Mouse (Mus musculus) embryonic facial prominence, embryonic 11.5 days (tissue): ENCODE data around the gene Aagab. TPM values are rescaled to one million over a fixed set of nuclear protein-coding genes. Genes with fewer than 3 reads are reported as not detected.

Experiments used
- ATAC-seq: fragments of 200-750 bp; cut with Nextera tagmentation; replicated peaks from 2 replicates; pipeline ENCODE4 v1.8.0; 2017; ENCODE audit warnings: low read depth; ENCODE audit not compliant: insufficient number of reproducible peaks, low FRiP score, low TSS enrichment
- DNase-seq: peaks from one replicate; pipeline ENCODE4 v3.0.0-alpha.2; 2015; ENCODE audit warnings: low spot score
- H3K27ac ChIP-seq: fragments of 300-500 bp; sonication (generic); replicated peaks from 2 replicates; pipeline ENCODE4 v1.5.1; 2014; ENCODE audit warnings: mild to moderate bottlenecking, low read depth, low read length, control low read depth
- H3K27me3 ChIP-seq: fragments of 300-500 bp; sonication (generic); 2 replicates; pipeline ENCODE4 v1.6.1; 2014; ENCODE audit warnings: mild to moderate bottlenecking, low read length, moderate library complexity, mixed read lengths; ENCODE audit not compliant: control insufficient read depth, insufficient read depth
- H3K36me3 ChIP-seq: fragments of 300-500 bp; sonication (generic); replicated peaks from 2 replicates; pipeline ENCODE4 v1.6.1; 2014; ENCODE audit warnings: low read depth, mild to moderate bottlenecking, low read length, moderate library complexity, mixed read lengths; ENCODE audit not compliant: control insufficient read depth, insufficient read depth
- H3K4me1 ChIP-seq: fragments of 300-500 bp; sonication (generic); 2 replicates; pipeline ENCODE4 v1.6.1; 2014; ENCODE audit warnings: low read length, mixed read lengths; ENCODE audit not compliant: control insufficient read depth, insufficient read depth
- H3K4me2 ChIP-seq: fragments of 300-500 bp; sonication (generic); 2 replicates; pipeline ENCODE4 v1.6.1; 2014; ENCODE audit warnings: low read depth, mild to moderate bottlenecking, control low read depth, low read length, moderate library complexity
- H3K4me3 ChIP-seq: fragments of 300-500 bp; sonication (generic); 2 replicates; pipeline ENCODE4 v1.5.1; 2014; ENCODE audit warnings: low read depth, low read length, control low read depth
- H3K9ac ChIP-seq: fragments of 300-500 bp; sonication (generic); replicated peaks from 2 replicates; pipeline ENCODE4 v1.6.1; 2014; ENCODE audit warnings: mild to moderate bottlenecking, control low read depth, low read length
- H3K9me3 ChIP-seq: fragments of 300-500 bp; sonication (generic); replicated peaks from 2 replicates; pipeline ENCODE4 v1.6.1; 2016; ENCODE audit warnings: mild to moderate bottlenecking, low read length, inconsistent platforms, mixed read lengths; ENCODE audit not compliant: control insufficient read depth
- WGBS: fragments of 180-500 bp; shearing (Covaris S2); extraction: QIAGEN DNeasy Blood & Tissue Kit; methylation state at CpG from one replicate; pipeline ENCODE4 v1.1.7; 2014; 5-methylcytosine and 5-hydroxymethylcytosine counted together
- polyA plus RNA-seq: library from polyadenylated mRNA; unstranded; fragments of >200 nt; fragmentation: Nextera tagmentation; extraction: Ambion mirVana; gene quantifications from 2 replicates; pipeline ENCODE4 v1.2.1, GENCODE M21; 2014

The Aagab gene
- polyA plus RNA-seq = 33.5 and 37.4 TPM in 2 replicates

DNA sequence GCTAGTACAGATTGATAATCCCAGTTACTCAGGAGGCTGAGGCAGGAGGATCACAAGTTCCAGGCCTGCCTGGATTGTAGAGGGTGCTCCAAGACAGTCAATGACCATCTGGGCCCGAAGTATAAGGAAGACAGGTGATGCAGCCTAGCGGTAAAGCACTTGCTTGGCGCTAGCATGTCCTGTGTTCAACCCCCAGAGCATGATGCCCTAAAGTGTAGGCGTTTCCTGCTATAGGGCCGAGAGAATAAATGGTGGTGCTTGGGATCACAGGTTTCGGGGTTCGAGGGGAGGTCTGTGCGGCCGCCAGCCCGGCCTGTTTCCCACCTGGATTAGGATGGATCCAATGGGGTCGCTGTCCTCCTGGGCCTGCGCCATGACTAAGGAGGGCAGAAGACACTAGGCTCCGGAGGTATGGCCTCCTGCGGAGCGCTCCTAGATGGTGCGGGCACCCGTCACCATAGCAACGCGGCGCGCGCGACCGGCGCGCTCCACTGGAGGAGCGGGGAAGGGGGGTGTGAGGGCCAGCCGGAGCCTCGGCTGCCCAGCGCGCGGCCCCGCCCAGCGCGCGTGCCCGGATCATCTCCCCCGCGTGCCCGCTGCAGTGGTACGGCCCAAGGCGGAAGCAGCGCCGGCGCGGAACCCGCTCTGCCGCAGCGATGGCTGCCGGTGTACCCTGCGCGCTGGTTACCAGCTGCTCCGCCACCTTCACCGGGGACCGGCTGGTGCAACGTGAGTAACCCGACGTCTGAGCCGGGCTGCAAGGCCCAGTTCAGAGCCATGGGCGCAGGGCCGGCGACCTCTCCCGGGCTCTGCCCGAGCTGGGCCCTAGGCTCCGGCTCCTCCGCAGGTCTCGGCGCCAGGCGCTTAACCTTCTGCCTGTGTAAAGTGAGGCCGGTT is at the start of gene Aagab, which contains the start of gene Iqch:
Aagab (plus strand) TSS at position 618 of the 897 bp plus-strand sequence.
Iqch (minus strand) TSS at position 451 of the 897 bp plus-strand sequence.
- no peak within 1 kb of the TSS for H3K27ac ChIP-seq
- peak within 1 kb of the TSS; percentile 84 for H3K4me3 ChIP-seq
- no peaks in the 10 kb centered on the region for H3K27me3 ChIP-seq
- no peaks in the 10 kb centered on the region for H3K4me1 ChIP-seq
- 2% methylated on average over 68 of the region's 70 CpGs for WGBS
- DNase-seq (peak; percentile 96), ATAC-seq (peak; percentile 98)
- H3K9me3 ChIP-seq = no peaks in the 10 kb centered on the region
- no peaks in the 10 kb centered on the region for H3K36me3 ChIP-seq
- H3K4me2 ChIP-seq = peak within 1 kb of the TSS; percentile 65
- H3K9ac ChIP-seq = peak within 1 kb of the TSS; percentile 83

DNA sequence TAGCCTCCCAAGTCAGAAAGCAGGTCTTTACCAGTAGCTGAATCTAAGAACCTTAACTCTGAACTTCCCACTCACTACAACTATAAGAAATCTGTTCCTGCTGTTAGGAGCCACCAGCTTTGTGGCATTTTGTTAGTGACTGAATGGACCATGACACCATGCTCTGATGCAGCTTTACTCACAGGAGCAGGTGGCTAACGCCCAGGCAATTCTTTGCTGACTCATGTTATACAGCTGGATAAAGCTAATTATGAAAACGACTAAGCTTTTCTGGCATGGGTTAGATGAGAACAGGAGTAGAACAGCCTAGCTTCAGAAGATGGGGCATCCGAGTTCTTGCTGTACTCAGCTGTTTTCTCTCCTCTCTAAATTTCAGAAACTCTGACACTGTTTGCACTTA is 48.8 kb upstream of the Aagab start:
- H3K27ac ChIP-seq = no peak overlapping the region
- H3K4me1 ChIP-seq = no peaks in the 10 kb centered on the region
- no peak for DNase-seq
- no peak for ATAC-seq
- no peak overlapping the region for H3K4me3 ChIP-seq
- 80% methylated on average over 3 of the region's 3 CpGs for WGBS
- no peak overlapping the region for H3K9ac ChIP-seq
- no peaks in the 10 kb centered on the region for H3K27me3 ChIP-seq
- H3K4me2 ChIP-seq = no peak overlapping the region
- H3K36me3 ChIP-seq = no peaks in the 10 kb centered on the region
- no peaks in the 10 kb centered on the region for H3K9me3 ChIP-seq

DNA sequence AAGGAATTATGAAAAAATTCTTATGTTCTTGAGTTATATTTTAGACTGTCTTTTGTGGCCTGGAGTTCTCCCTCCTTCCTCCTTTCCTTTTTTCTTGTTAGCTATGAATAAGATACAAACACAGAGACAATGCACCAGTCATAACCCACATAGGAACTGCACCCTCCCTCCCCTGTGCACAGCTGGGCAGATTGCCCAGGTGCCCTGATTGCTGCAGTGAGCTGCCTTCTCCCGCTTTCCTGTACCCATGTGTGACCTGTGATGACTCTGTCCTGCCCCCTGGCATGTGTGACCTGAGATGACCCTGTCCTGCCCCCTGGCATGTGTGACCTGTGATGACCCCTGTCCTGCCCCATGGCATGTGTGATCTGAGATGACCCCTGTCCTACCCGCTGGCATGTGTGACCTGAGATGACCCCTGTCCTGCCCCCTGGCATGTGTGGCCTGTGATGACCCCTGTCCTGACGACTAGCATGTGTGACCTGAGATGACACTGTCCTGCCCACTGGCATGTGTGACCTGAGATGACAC is 46.9 kb upstream of the Aagab start:
- no peak for DNase-seq
- H3K4me2 ChIP-seq = no peak overlapping the region
- H3K27me3 ChIP-seq = no peaks in the 10 kb centered on the region
- WGBS = 55% methylated on average over 3 of the region's 3 CpGs
- no peak overlapping the region for H3K27ac ChIP-seq
- no peaks in the 10 kb centered on the region for H3K4me1 ChIP-seq
- no peaks in the 10 kb centered on the region for H3K9me3 ChIP-seq
- no peak for ATAC-seq
- no peak overlapping the region for H3K9ac ChIP-seq
- H3K4me3 ChIP-seq = no peak overlapping the region
- H3K36me3 ChIP-seq = no peaks in the 10 kb centered on the region

DNA sequence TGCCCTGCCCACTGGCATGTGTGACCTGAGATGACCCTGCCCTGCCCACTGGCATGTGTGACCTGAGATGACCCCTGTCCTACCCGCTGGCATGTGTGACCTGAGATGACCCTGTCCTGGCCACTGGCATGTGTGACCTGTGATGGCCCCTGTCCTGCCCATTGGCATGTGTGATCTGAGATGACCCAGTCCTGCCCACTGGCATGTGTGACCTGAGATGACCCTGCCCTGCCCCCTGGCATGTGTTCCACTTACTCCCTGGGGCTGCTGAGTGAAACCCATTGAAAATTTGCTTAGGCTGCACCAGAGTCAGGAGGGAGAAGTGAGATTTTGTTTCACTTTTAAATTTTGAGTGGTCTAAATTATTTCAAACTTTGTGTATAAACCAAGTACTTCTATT is 46.1 kb upstream of the Aagab start:
- DNase-seq (no peak), ATAC-seq (no peak)
- Histone ChIP-seq H3K27ac (no peak overlapping the region), H3K9ac (no peak overlapping the region), H3K9me3 (no peaks in the 10 kb centered on the region), H3K4me1 (no peaks in the 10 kb centered on the region), H3K27me3 (no peaks in the 10 kb centered on the region), H3K4me3 (no peak overlapping the region), H3K4me2 (no peak overlapping the region), H3K36me3 (no peaks in the 10 kb centered on the region)
- WGBS = 70% methylated on average over 1 of the region's 1 CpGs

DNA sequence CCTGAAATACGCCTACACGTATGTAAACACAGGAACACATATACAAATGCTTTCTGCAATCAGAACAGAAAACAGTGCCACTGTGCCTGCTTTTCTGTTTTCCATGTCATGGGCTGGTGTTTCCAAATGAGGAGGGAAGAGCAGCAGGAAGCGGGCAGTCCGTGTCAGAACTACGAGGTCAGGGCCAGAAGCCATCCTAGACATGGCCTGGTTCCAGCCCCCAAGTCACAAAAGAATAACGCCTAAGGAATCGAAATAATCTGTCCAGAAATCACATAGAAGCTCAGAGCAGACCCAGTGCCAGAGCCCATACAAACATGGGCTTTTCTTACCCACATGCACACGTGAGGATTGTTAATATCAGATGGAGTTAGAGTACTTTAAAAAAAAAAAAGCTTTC is 45.5 kb upstream of the Aagab start:
- no peaks in the 10 kb centered on the region for H3K4me1 ChIP-seq
- ATAC-seq (no peak), DNase-seq (no peak)
- H3K27me3 ChIP-seq = no peaks in the 10 kb centered on the region
- H3K9me3 ChIP-seq = no peaks in the 10 kb centered on the region
- H3K27ac ChIP-seq = no peak overlapping the region
- H3K36me3 ChIP-seq = no peaks in the 10 kb centered on the region
- no peak overlapping the region for H3K4me2 ChIP-seq
- no peak overlapping the region for H3K9ac ChIP-seq
- WGBS = 85% methylated on average over 8 of the region's 8 CpGs
- no peak overlapping the region for H3K4me3 ChIP-seq

DNA sequence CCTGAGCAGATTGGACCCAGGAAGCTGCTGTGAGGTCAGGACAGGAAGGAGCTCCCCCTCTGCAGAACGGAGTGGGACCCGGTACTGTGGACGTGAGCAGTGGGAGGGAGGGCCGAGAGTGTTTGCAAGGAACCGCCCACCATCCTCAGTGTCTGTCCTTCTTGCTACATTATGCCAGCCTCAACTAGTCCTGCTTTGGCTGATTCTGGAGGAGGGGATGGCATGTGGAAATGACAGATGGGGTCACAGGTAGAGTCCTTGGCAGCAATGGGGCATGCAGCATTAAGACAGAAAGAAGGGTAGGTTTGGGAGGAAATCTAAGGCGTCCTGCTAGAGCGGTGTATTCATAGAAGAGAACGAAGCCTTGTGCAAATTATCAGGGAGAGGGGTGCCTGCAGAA is 40.5 kb upstream of the Aagab start:
- H3K4me3 ChIP-seq = no peak overlapping the region
- H3K4me2 ChIP-seq = no peak overlapping the region
- 68% methylated on average over 8 of the region's 8 CpGs for WGBS
- DNase-seq = no peak
- no peaks in the 10 kb centered on the region for H3K9me3 ChIP-seq
- H3K36me3 ChIP-seq = no peaks in the 10 kb centered on the region
- no peak for ATAC-seq
- H3K27ac ChIP-seq = no peak overlapping the region
- H3K4me1 ChIP-seq = no peaks in the 10 kb centered on the region
- H3K27me3 ChIP-seq = no peaks in the 10 kb centered on the region
- no peak overlapping the region for H3K9ac ChIP-seq

DNA sequence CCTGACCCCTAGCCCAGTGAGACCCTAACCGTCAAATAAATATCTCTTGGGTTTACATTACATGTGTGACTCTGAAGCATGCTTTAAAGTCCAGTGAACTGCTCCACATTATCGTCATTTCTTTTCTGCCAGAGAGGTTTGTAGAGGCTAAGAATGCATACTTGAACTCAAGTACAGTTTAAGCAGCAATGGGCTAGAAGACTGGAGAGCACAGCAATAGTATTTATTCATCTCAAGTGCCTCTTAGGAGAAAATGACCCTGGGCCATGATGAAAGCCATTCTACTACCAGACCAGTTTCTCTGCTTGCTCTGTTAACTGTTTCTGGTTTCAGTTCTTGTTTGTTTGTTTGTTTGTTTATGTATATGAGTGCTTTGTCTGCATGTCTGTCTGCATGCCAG is 39.0 kb upstream of the Aagab start:
- Histone ChIP-seq H3K27ac (no peak overlapping the region), H3K36me3 (no peaks in the 10 kb centered on the region), H3K4me3 (no peak overlapping the region), H3K27me3 (no peaks in the 10 kb centered on the region), H3K4me1 (no peaks in the 10 kb centered on the region), H3K9ac (no peak overlapping the region), H3K4me2 (no peak overlapping the region), H3K9me3 (no peaks in the 10 kb centered on the region)
- no peak for DNase-seq
- 81% methylated on average over 2 of the region's 2 CpGs for WGBS
- no peak for ATAC-seq

DNA sequence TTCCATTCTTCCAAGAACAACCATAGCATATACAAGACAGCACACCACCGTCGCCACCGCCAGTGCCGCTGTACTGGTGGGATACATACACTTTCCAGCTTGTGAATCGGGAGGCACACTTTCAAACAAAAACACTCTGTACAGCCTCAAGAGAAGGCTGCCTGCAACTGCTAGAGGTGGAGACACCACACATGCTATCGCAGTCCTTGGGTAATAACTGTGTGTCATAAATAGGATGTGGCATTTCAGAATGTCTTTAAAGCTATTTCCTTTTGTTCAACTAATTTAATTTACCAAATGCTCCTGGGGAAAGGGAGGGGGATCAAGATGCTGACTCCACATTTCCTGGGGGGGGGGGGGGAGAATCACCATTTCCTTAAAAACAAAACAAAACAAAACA is 34.1 kb upstream of the Aagab start:
- Histone ChIP-seq H3K27ac (no peak overlapping the region), H3K27me3 (no peaks in the 10 kb centered on the region), H3K4me2 (no peak overlapping the region), H3K9ac (no peak overlapping the region), H3K36me3 (no peaks in the 10 kb centered on the region), H3K9me3 (no peaks in the 10 kb centered on the region), H3K4me1 (no peaks in the 10 kb centered on the region), H3K4me3 (no peak overlapping the region)
- DNase-seq = no peak
- ATAC-seq = no peak
- WGBS = 67% methylated on average over 6 of the region's 6 CpGs
